Mouse (Mus musculus): ENCODE data around the gene Zfp687. TPM values are rescaled to one million over a fixed set of nuclear protein-coding genes. Genes with fewer than 3 reads are reported as not detected.
A peak's percentile ranks its signal among the peaks of the same experiment; 100 is the strongest.

The Zfp687 gene
- polyA plus RNA-seq, 1 experiment from 2014 or later = 40.8 TPM

- no peaks in the 10 kb centered on the region for H3K9me3 ChIP-seq (replicated peaks)
- H3K4me3 ChIP-seq = peak within 1 kb of the TSS; percentile 91
- H3K36me3 ChIP-seq = peaks cover 18% of the 10 kb centered on the region
- H3K4me1 ChIP-seq = peaks cover 11% of the 10 kb centered on the region
- WGBS = under 1% methylated on average over 54 of the region's 57 CpGs
- DNase-seq (ENCODE audit: low spot score) = peak; percentile 93
- no peaks in the 10 kb centered on the region for H3K27me3 ChIP-seq (ENCODE audit: low read depth, poor library complexity, severe bottlenecking)
- peak within 1 kb of the TSS; percentile 96 for H3K27ac ChIP-seq
These were observed 40.5 kb downstream of the Zfp687 start, which contains the start of gene Pi4kb for GRCm38 (mm10) chr3:94974528-94975422. TSS of gene Pi4kb (plus strand) at chr3:94974731.

DNA sequence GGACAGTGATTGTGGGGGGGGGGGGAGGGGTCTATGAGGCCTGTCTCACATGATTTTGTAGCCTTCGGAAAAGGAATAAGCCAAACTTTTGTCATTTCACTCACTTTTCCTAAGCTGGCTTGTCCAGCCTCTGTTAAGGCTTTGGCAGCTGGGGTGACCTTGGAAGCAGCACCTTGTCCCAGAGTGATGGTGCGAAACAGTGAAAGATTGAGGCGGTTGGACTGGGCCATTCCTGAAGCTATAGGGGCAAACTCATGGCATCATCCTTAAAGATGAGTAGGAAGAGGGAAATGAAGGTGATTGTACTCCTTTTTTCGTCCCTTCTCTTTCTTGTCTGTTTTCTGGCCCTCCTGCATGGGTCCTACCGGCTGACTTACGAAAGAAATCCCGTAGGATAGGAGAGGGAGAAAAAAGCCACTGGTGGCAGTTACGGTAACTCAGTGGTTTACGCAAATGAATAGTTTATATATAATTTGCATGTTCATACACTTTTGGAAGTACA lies 41.2 kb downstream of the Zfp687 start:
- Histone ChIP-seq H3K27me3 (ENCODE audit: low read depth, poor library complexity, severe bottlenecking) (no peaks in the 10 kb centered on the region), H3K27ac (peak overlapping the region; percentile 96), H3K4me1 (peaks cover 11% of the 10 kb centered on the region), H3K4me3 (peak overlapping the region; percentile 91), H3K9me3 (replicated peaks) (no peaks in the 10 kb centered on the region), H3K36me3 (peaks cover 18% of the 10 kb centered on the region)
- no peak for DNase-seq (ENCODE audit: low spot score)
- 24% methylated on average over 9 of the region's 9 CpGs for WGBS

- DNase-seq (ENCODE audit: low spot score) = no peak
- WGBS = 88% methylated on average over 5 of the region's 5 CpGs
- Histone ChIP-seq H3K36me3 (peaks cover 18% of the 10 kb centered on the region), H3K27ac (peak overlapping the region; percentile 96; the same call in 1 of the 2 replicates), H3K4me1 (peaks cover 11% of the 10 kb centered on the region), H3K27me3 (ENCODE audit: low read depth, poor library complexity, severe bottlenecking) (no peaks in the 10 kb centered on the region), H3K9me3 (replicated peaks) (no peaks in the 10 kb centered on the region), H3K4me3 (peak overlapping the region; percentile 91)
These were observed 41.6 kb downstream of the Zfp687 start for GRCm38 (mm10) chr3:94973620-94974019.

DNA sequence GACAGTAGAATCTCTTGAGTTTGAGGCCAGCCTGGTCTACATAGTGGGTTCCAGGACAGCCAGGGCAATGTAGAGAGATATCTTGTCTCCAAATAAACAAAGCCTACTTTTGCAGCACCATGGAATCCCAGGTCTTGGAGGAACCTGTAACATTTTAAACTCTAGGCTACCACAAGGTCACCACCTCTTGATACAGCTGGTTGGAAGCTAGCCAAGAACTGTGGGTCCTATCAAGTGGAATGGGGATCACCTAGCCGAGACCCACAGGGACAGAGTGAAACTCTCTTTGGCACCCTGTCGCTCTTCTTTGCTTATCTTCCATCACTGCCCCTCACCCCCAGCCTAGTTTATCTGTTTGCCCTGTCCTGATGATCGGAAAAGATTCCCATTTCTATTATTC lies 42.7 kb downstream of the Zfp687 start:
- Histone ChIP-seq H3K27ac (no peak overlapping the region), H3K27me3 (ENCODE audit: low read depth, poor library complexity, severe bottlenecking) (no peaks in the 10 kb centered on the region), H3K4me3 (no peak overlapping the region), H3K36me3 (peaks cover 8% of the 10 kb centered on the region), H3K9me3 (replicated peaks) (no peaks in the 10 kb centered on the region), H3K4me1 (peaks cover 11% of the 10 kb centered on the region)
- WGBS = 92% methylated on average over 3 of the region's 3 CpGs
- no peak for DNase-seq (ENCODE audit: low spot score)

GRCm38 (mm10) chr3:94965878-94966277 lies 49.4 kb downstream of the Zfp687 start:
- Histone ChIP-seq H3K36me3 (no peaks in the 10 kb centered on the region), H3K9me3 (replicated peaks) (no peaks in the 10 kb centered on the region), H3K27me3 (ENCODE audit: low read depth, poor library complexity, severe bottlenecking) (no peaks in the 10 kb centered on the region), H3K4me3 (no peak overlapping the region), H3K4me1 (no peaks in the 10 kb centered on the region), H3K27ac (no peak overlapping the region)
- no peak for DNase-seq (ENCODE audit: low spot score)
- WGBS = 78% methylated on average over 1 of the region's 1 CpGs

- no peak for DNase-seq (ENCODE audit: low spot score)
- Histone ChIP-seq H3K4me3 (no peak overlapping the region), H3K4me1 (0 out of 2 replicates have a peak, but pooled peaks cover 4% of the 10 kb centered on the region), H3K36me3 (no peaks in the 10 kb centered on the region), H3K9me3 (replicated peaks) (no peaks in the 10 kb centered on the region), H3K27me3 (ENCODE audit: low read depth, poor library complexity, severe bottlenecking) (no peaks in the 10 kb centered on the region), H3K27ac (no peak overlapping the region)
- 81% methylated on average over 1 of the region's 1 CpGs for WGBS
These were observed 50.3 kb downstream of the Zfp687 start for GRCm38 (mm10) chr3:94964989-94965388.

DNA sequence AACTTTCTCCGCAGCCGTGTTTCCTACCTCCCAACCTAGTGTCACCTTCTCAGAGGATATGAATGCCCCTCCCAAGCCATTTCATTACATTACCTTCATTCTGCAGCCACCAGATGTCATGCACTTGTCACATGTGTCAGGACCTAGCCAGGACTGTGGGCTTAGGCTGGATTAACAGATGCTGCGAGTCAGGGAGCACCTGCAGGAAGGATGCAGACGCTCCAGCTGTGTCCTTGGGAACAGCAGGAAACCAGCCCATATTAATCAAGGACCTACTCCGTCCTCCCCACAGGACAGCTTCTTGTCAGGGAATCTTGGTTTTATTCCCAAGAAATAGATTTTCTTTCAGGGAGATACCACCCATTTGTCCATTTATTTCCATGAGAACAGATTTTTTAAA lies 54.9 kb downstream of the Zfp687 start:
- H3K4me1 ChIP-seq = peaks cover 5% of the 10 kb centered on the region; the same call in 1 of the 2 replicates
- H3K36me3 ChIP-seq = peaks cover 41% of the 10 kb centered on the region
- no peak overlapping the region for H3K4me3 ChIP-seq
- 59% methylated on average over 5 of the region's 5 CpGs for WGBS
- no peak overlapping the region for H3K27ac ChIP-seq
- H3K9me3 ChIP-seq (replicated peaks) = no peaks in the 10 kb centered on the region
- DNase-seq (ENCODE audit: low spot score) = no peak
- no peaks in the 10 kb centered on the region for H3K27me3 ChIP-seq (ENCODE audit: low read depth, poor library complexity, severe bottlenecking)

DNA sequence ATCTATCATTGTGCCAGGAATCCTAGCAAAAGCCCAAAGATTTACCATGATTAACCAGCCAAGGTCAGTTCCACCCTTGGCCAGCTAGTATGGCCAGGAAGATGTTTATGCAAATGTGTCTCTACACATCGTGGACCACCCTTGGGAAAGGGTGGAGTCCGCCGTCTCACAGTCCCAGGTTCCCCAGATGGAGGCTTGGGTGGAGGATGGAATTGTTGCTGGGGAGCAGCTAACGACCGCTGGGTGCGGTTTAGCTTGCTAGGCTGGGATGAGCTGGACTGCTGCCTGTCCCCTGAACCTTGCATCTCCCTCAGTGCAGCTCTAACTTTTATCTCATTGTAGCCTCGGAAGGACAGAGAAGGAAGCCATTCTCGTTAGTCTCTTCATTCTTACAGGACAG lies 55.4 kb downstream of the Zfp687 start:
- H3K9me3 ChIP-seq (replicated peaks) = no peaks in the 10 kb centered on the region
- no peaks in the 10 kb centered on the region for H3K27me3 ChIP-seq (ENCODE audit: low read depth, poor library complexity, severe bottlenecking)
- DNase-seq (ENCODE audit: low spot score) = no peak
- no peak overlapping the region for H3K4me3 ChIP-seq
- peaks cover 10% of the 10 kb centered on the region for H3K4me1 ChIP-seq
- peaks cover 44% of the 10 kb centered on the region for H3K36me3 ChIP-seq
- H3K27ac ChIP-seq = no peak overlapping the region
- WGBS = 51% methylated on average over 8 of the region's 8 CpGs

DNA sequence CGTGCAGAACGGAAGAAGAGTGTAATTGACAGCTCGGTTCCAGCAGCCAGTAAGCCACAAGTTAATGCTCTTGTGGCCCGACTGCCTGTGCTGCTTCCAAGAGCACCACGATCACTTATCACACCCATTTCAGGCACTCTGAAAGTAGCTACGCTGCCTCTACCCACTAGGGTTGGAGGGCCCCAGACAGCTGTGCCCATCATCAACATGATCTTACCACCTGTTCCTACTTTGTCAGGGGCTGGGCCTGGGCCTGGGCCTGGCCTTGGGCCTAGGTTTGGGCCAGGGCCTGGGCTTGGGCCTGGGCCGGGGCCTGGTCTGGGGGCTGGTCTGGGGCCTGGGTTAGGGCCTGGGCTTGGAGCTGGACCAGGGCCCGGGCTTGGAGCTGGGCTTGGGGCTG lies 57.0 kb downstream of the Zfp687 start:
- WGBS = 93% methylated on average over 8 of the region's 8 CpGs
- no peak overlapping the region for H3K4me3 ChIP-seq
- no peaks in the 10 kb centered on the region for H3K27me3 ChIP-seq (ENCODE audit: low read depth, poor library complexity, severe bottlenecking)
- peaks cover 15% of the 10 kb centered on the region for H3K4me1 ChIP-seq
- H3K27ac ChIP-seq = no peak overlapping the region
- peaks cover 44% of the 10 kb centered on the region for H3K36me3 ChIP-seq
- no peaks in the 10 kb centered on the region for H3K9me3 ChIP-seq (replicated peaks)
- no peak for DNase-seq (ENCODE audit: low spot score)

Small RNA genes lying within 50 kb of the gene (microRNA-seq; reads per million reads assigned to microRNA genes)
- gene Mir7013 = 1.8 reads per million

Other genes with a start within 250 kb of the Zfp687 start
- gene Cgn, start 229.0 kb downstream of the Zfp687 start, polyA plus RNA-seq (2016; fragmentation: Nextera tagmentation; extraction: Ambion mirVana) = 6.2 and 6.5 TPM in 2 replicates
- 17.7 and 21.4 TPM in 2 replicates for gene Pogz, start 177.9 kb downstream of the Zfp687 start, polyA plus RNA-seq (2016; fragmentation: Nextera tagmentation; extraction: Ambion mirVana)
- gene Psmb4, start 128.5 kb downstream of the Zfp687 start, polyA plus RNA-seq (2016; fragmentation: Nextera tagmentation; extraction: Ambion mirVana) = 364 and 392 TPM in 2 replicates
- gene Selenbp1, start 82.4 kb downstream of the Zfp687 start, polyA plus RNA-seq (2016; fragmentation: Nextera tagmentation; extraction: Ambion mirVana) = 8.5 and 12.5 TPM in 2 replicates
- 6.7 and 10.8 TPM in 2 replicates for gene Rfx5, start 61.4 kb downstream of the Zfp687 start, polyA plus RNA-seq (2016; fragmentation: Nextera tagmentation; extraction: Ambion mirVana)
- 18.9 and 22.2 TPM in 2 replicates for gene Pi4kb, start 40.7 kb downstream of the Zfp687 start, polyA plus RNA-seq (2016; fragmentation: Nextera tagmentation; extraction: Ambion mirVana)
- gene Psmd4, start 27.2 kb upstream of the Zfp687 start, polyA plus RNA-seq (2016; fragmentation: Nextera tagmentation; extraction: Ambion mirVana) = 365 and 382 TPM in 2 replicates
- 18.6 and 21.7 TPM in 2 replicates for gene Pip5k1a, start 91.5 kb upstream of the Zfp687 start, polyA plus RNA-seq (2016; fragmentation: Nextera tagmentation; extraction: Ambion mirVana)
- 297 and 327 TPM in 2 replicates for gene Vps72, start 95.6 kb upstream of the Zfp687 start, polyA plus RNA-seq (2016; fragmentation: Nextera tagmentation; extraction: Ambion mirVana)
- 1.2 and 1.4 TPM in 2 replicates for gene Tmod4, start 109.0 kb upstream of the Zfp687 start, polyA plus RNA-seq (2016; fragmentation: Nextera tagmentation; extraction: Ambion mirVana)
- 74.1 and 79.7 TPM in 2 replicates for gene Scnm1, start 118.6 kb upstream of the Zfp687 start, polyA plus RNA-seq (2016; fragmentation: Nextera tagmentation; extraction: Ambion mirVana)
- 12.6 and 16.2 TPM in 2 replicates for gene Lysmd1, start 118.6 kb upstream of the Zfp687 start, polyA plus RNA-seq (2016; fragmentation: Nextera tagmentation; extraction: Ambion mirVana)
- gene Tnfaip8l2, start 126.9 kb upstream of the Zfp687 start, polyA plus RNA-seq (2016; fragmentation: Nextera tagmentation; extraction: Ambion mirVana) = 0.35 and 1.9 TPM in 2 replicates
- gene Sema6c, start 145.0 kb upstream of the Zfp687 start, polyA plus RNA-seq (2016; fragmentation: Nextera tagmentation; extraction: Ambion mirVana) = 8.9 and 15.8 TPM in 2 replicates
- gene Gabpb2, start 202.5 kb upstream of the Zfp687 start, polyA plus RNA-seq (2016; fragmentation: Nextera tagmentation; extraction: Ambion mirVana) = 11.4 and 13.1 TPM in 2 replicates
- 82.6 and 85.3 TPM in 2 replicates for gene Cdc42se1, start 213.3 kb upstream of the Zfp687 start, polyA plus RNA-seq (2016; fragmentation: Nextera tagmentation; extraction: Ambion mirVana)
- gene Mllt11, start 216.7 kb upstream of the Zfp687 start, polyA plus RNA-seq (2016; fragmentation: Nextera tagmentation; extraction: Ambion mirVana) = 12.0 and 12.3 TPM in 2 replicates
- 0.65 and 0.92 TPM in 2 replicates for gene Gm128, start 226.2 kb upstream of the Zfp687 start, polyA plus RNA-seq (2016; fragmentation: Nextera tagmentation; extraction: Ambion mirVana)
- 0.35 and 0.79 TPM in 2 replicates for gene Bnipl, start 235.7 kb upstream of the Zfp687 start, polyA plus RNA-seq (2016; fragmentation: Nextera tagmentation; extraction: Ambion mirVana)